Mouse (Mus musculus): ENCODE data around the gene Ldhc.
"Not testable (repeated sequence)": the region's sequence is repeated elsewhere in the genome, so short reads cannot be mapped to it uniquely, and the experiment has no call there.

The Ldhc gene

GRCm38 (mm10) chr7:46860996-46861395 lies at the start of gene Ldhc:
TSS of gene Ldhc (plus strand) at chr7:46861203.
- no peak for DNase-seq (ENCODE audit: low read depth, low spot score)

DNA sequence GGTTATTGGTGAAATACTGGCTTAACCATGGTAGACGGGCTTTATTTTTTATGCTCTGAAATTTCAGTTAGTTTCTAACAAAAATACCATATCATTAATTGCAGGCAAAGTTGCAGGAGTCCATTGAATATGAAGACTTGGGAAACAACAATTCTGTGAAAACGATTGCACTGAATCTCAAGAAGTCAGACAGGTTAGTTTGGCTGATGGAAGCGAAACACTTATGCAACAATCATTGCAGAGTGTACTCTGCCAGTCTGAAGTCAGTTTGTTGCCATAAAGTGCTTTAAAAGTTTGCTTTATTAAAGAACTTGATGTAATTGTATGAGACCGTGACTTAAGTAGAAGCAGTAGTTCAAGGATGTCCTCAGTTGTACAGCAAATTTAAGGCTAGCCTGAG lies 47.0 kb upstream of the Ldhc start:
- no peak for DNase-seq (ENCODE audit: low read depth, low spot score)

GRCm38 (mm10) chr7:46820876-46821632 lies 39.9 kb upstream of the Ldhc start:
- DNase-seq (ENCODE audit: low read depth, low spot score), result not testable (repeated sequence)

DNA sequence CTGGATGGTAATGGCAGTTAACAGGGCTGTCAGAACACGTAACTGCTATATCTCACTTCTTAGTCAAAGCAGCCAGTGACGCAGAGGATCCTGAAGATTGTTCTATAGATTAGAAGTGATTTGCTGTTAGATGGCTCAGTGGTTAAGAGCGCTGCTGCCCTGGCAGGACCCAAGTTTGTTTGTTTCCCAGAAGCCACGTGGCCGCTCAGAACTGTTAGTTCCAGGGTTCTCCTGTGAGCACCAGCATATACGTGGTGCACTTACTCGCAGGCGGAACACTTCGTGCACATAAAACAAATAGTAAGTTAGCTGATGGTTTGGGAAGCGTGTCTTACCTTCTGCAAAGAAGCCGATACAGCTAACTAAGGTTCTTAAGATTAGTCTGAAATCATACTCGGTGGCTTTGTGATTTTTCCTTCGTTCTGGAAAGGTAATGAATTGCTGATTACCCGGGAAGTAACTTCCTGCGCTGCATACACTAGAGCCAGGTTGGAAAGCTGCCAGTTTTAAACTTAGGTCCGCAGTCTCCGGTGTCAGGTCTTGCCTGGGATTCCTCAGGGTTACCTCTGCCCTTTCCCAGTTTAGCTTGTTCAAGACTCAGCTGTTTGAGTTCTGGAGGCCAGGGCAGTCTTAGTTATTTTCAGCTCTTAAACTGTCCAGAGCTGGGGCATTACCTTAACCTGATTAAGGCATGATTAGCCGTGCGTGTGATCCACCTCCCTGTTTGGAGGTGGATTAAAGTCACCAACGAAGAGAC lies 33.8 kb upstream of the Ldhc start:
- peak; percentile 61 for DNase-seq (ENCODE audit: low read depth, low spot score)

DNA sequence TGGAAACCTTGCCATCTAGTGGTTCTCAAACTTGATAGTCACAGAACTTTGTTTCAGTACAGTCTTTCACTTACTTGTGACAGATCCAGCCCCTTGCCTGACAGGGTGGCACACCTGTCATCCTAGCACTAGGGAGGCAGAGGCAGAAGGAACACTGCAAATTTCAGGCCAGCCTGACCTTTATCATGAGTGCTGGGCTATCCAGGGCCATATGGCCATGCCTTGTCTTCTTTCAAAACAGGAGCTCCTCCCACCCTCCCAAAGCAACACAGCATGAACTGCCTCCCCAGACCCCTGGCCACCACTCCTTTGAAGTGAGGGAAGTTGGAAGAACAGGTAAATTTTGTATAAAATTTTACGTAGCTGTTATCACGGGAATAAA lies 33.2 kb upstream of the Ldhc start:
- no peak for DNase-seq (ENCODE audit: low read depth, low spot score)

GRCm38 (mm10) chr7:46829911-46830310 lies 31.1 kb upstream of the Ldhc start:
- DNase-seq (ENCODE audit: low read depth, low spot score), result no peak

- no peak for DNase-seq (ENCODE audit: low read depth, low spot score)
Measured at GRCm38 (mm10) chr7:46830799-46831590, 30.0 kb upstream of the Ldhc start.

DNA sequence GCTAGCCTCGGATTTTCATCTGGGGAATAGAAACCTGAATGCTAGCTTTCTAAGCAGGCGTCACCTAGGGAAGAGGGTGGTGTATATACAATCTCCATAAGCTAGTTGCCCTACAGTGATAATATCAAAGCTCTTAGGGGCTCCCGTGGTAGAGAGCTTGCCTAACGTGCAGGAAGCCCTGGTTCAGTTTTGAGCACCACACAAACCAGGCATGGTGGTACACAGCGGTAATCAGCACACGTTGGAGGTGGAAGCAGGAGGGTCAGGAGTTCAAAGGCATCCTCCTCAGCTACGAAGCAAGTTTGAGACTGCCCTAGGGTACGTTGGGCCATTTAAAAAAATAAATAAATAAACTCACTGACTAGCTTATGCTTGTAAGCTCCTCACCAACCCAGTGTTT lies 29.3 kb upstream of the Ldhc start:
- no peak for DNase-seq (ENCODE audit: low read depth, low spot score)

- not testable (repeated sequence) for DNase-seq (ENCODE audit: low read depth, low spot score)
Measured at GRCm38 (mm10) chr7:46832112-46832810, 28.7 kb upstream of the Ldhc start.

DNA sequence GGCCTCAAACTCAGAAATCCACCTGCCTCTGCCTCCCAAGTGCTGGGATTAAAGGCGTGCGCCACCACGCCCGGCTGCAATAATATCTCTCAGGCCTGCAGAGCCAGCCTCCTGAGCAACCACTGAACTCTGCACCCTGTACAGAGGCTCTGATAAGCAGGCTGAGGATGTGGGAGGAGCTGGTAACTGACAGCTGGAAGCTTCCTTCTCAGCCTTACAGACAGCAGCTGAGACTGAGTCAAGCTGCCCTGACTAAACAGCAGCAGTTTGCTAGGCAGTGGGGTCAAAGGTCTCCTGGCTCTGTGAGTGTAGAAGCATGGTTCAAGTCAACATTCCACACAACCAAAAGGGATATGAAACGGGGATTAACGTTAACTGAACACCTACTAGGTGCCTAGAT lies 27.7 kb upstream of the Ldhc start:
- DNase-seq (ENCODE audit: low read depth, low spot score), result no peak

DNA sequence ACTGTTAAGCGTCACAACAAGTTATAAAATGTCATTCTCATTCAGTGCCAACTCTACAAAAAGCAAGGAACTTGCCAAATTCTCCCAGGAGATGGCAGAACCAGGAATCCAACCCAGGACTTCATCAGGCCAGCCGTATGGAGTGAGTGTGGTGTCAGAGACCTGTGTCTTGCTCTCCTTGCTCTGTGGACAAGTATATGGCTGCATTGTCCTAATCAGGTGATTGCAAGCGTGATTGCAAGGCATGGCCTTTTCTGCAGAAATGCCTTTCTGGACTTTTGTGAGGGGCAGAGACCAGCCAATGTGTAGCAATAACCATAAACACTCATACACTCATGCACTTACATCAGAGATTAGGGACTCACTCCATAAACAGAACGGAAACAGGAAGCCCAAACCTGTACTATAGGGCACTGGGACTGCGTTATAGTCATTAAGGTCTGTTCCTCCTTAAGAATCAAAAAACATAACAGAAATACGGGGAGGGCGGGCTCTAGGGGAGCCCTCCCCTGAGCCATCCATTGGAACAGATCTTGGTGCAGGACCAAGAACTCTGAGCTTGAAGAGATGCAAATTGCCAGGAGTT lies 27.2 kb upstream of the Ldhc start:
- DNase-seq (ENCODE audit: low read depth, low spot score), result no peak

GRCm38 (mm10) chr7:46834994-46835610 lies 25.9 kb upstream of the Ldhc start:
- no peak for DNase-seq (ENCODE audit: low read depth, low spot score)

- DNase-seq (ENCODE audit: low read depth, low spot score), result no peak
Measured at GRCm38 (mm10) chr7:46836357-46836756, 24.6 kb upstream of the Ldhc start.

DNA sequence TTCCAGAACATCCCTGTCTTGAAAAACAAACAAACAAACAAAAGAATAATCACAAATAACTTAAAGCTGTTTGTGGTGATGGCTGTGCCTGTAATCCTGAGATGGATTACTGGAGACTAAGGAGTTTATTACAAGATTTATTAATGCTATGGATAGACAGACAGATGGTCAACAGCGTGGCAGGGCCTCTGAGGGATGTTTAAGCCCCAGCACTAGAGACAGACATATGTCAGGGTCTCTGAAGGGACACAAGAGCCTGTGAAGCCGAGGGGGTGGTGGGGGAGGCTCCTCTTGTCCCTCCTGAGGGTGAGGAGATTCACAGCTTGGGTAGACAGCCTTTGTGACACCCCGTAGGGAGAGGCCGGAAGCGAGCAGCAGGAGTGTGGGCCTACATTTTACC lies 23.9 kb upstream of the Ldhc start:
- DNase-seq (ENCODE audit: low read depth, low spot score), result peak; percentile 61

DNA sequence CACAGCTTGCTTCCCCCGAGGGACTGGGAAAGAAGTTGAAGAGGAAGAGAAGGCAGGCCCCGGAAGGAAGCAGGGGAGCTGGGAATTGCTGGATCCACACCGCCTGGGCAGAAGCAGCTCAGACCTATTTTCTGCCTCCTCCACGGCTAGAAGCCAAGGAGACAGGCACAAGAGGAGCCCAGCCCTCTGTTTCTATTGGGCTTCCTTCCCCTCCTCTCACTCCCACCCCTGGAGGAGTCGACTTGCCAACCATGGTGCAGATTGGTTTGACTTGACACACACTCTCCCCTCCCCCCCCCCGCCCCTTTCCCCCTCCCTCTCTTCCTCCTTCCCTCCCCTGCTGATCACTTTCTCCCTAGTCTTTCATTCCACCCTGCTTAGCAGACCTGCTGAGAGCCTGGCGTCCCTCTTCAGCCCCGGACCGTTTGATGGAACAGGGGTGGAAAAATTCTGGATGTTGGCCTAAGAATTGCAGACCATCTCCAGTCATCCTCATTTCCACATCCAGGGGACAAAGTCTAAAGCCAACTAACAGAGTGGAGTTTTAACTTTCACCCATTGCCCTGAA lies 22.8 kb upstream of the Ldhc start:
- DNase-seq (ENCODE audit: low read depth, low spot score), result peak; percentile 64

- DNase-seq (ENCODE audit: low read depth, low spot score), result peak; percentile 67
Measured at GRCm38 (mm10) chr7:46838891-46839302, 22.1 kb upstream of the Ldhc start.

DNA sequence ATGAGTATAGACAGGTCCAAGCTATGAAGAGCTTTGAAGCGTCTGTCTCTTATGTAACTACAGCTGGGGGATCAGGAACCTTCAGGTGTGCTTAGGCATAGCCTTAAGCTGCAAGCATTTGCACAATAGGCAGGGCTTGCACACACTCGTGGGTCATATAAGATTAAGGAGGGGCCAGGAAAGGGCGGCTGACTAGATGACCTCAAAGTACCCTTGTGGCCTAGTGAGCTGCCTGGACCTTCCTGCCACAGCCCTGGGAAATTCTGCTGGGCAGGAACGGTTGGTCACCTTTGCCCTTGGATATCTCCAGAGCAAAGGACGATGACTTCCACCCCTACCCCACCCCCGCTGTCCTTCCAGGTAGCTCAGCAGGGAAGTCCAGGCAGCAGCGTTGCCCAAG lies 21.6 kb upstream of the Ldhc start:
- DNase-seq (ENCODE audit: low read depth, low spot score), result peak; percentile 61

DNA sequence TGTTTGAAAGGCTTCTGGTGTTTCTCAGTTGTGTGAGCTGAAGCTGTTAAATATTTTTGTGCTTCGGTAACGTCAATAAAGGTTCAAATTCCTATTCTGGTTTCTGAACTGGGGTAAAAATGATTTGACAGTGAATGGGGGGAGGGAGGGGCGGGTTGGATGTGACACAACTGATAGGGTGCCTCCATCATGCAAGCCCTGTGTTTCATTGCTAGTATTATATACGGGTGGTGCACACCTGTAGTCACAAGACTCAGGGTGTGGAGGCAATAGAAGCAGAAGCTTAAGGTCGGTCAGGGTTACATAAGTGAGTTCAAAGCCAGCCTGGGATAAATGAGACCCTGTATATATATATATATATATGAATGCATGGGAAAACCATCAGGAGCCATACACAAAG lies 21.1 kb upstream of the Ldhc start:
- DNase-seq (ENCODE audit: low read depth, low spot score), result no peak

GRCm38 (mm10) chr7:46840326-46840725 lies 20.7 kb upstream of the Ldhc start:
- no peak for DNase-seq (ENCODE audit: low read depth, low spot score)

- no peak for DNase-seq (ENCODE audit: low read depth, low spot score)
Measured at GRCm38 (mm10) chr7:46840787-46841525, 20.0 kb upstream of the Ldhc start, which contains the start of gene Ldha. TSS of gene Ldha (plus strand) at chr7:46841475.
